9 mouse cellular contexts compared by ENCODE assay signal in genomic region chr10:127324495-127324894, GRCm38 (mm10). TPM values are rescaled to one million over a fixed set of nuclear protein-coding genes. Genes with fewer than 3 reads are reported as not detected.
DNase-seq lines count a peak whose midpoint lies in the region; ATAC-seq lines count a peak whose summit lies in the region.
"Had no signal": no experiment of that assay in that cellular context is flagged by ENCODE, and none has a peak within 500 bp of the region (broad histone marks: within the 10 kb centered on the region; RNA-seq: fewer than 3 reads in every experiment).

No protein-coding gene starts in this region.

- H3K4me1 ChIP-seq in kidney, embryonic 15.5 days, result peaks cover 37% of the 10 kb centered on the region

- DNase-seq in adrenal gland, postnatal 14 days, result peak; percentile 62
- no peak for DNase-seq in adrenal gland, adult 18-20 months (ENCODE audit: low spot score in 2 of 2)
- peak; percentile 91 for DNase-seq in CD4-positive helper T cell, adult 2 months (ENCODE audit: low read depth, low spot score)
- DNase-seq in embryo, embryonic 10.5 days (ENCODE audit: low spot score), result peak; percentile 78
- DNase-seq in lung, postnatal 4 days, result peak; percentile 64 to 79
- peak; percentile 90 for DNase-seq in thymus, postnatal 25 days
- DNase-seq in frontal cortex, postnatal 25 days (ENCODE audit: low spot score in 2 of 2), result no peak

- ATAC-seq in kidney, embryonic 15.5 days (replicated peaks; ENCODE audit: low FRiP score), result no peak

- H3K9me3 ChIP-seq in kidney, embryonic 15.5 days (replicated peaks), result no peaks in the 10 kb centered on the region
- H3K9me3 ChIP-seq: limb, embryonic 15.5 days had no signal

- no peaks in the 10 kb centered on the region for H3K36me3 ChIP-seq in kidney, embryonic 15.5 days
- H3K36me3 ChIP-seq: limb, embryonic 15.5 days had no signal

- no peak overlapping the region for H3K9ac ChIP-seq in kidney, embryonic 15.5 days
- H3K9ac ChIP-seq: limb, embryonic 15.5 days had no signal

- peaks cover 59% of the 10 kb centered on the region for H3K27me3 ChIP-seq in kidney, embryonic 15.5 days

- no peak overlapping the region for H3K4me3 ChIP-seq in kidney, embryonic 15.5 days (replicated peaks)
- H3K4me3 ChIP-seq: limb, embryonic 15.5 days had no signal

- WGBS in kidney, embryonic 15.5 days, result 10% methylated on average over 7 of the region's 7 CpGs

- no peak overlapping the region for H3K27ac ChIP-seq in kidney, embryonic 15.5 days
- H3K27ac ChIP-seq: limb, embryonic 15.5 days had no signal

- H3K4me2 ChIP-seq in kidney, embryonic 15.5 days, result 0 out of 2 replicates have a peak overlapping the region, but pooled peaks have one; percentile 25
- H3K4me2 ChIP-seq: limb, embryonic 15.5 days had no signal

RNA-seq across cellular contexts. Expression of gene Arhgap9, which starts 2.7 kb away (rescaled TPM):
- total RNA-seq in adrenal gland, postnatal 14 days (2021), result 2.1 and 15.2 TPM in 2 replicates
- 1 to 10 TPM; 1.7 to 2.9 TPM for total RNA-seq in adrenal gland, adult 18-20 months (2021)
- polyA plus RNA-seq in kidney, embryonic 15.5 days (2015; fragmentation: Nextera tagmentation; extraction: Ambion mirVana), result 3.1 and 3.3 TPM in 2 replicates

RNA-seq across cellular contexts. Expression of gene Mars, which starts 12.9 kb away (rescaled TPM):
- total RNA-seq in adrenal gland, postnatal 14 days (2021), result 81.9 and 98.4 TPM in 2 replicates
- 10 to 100 TPM; 80.9 to 98.6 TPM for total RNA-seq in adrenal gland, adult 18-20 months (2021)
- polyA plus RNA-seq in kidney, embryonic 15.5 days (2015; fragmentation: Nextera tagmentation; extraction: Ambion mirVana), result 120 and 127 TPM in 2 replicates

RNA-seq across cellular contexts. Expression of gene Gli1, which starts 17.3 kb away (rescaled TPM):
- total RNA-seq in adrenal gland, postnatal 14 days (2021), result 3.9 and 4.7 TPM in 2 replicates
- 1 to 10 TPM; 3.3 to 4.1 TPM for total RNA-seq in adrenal gland, adult 18-20 months (2021)
- 6.3 and 8.2 TPM in 2 replicates for polyA plus RNA-seq in kidney, embryonic 15.5 days (2015; fragmentation: Nextera tagmentation; extraction: Ambion mirVana)

RNA-seq across cellular contexts. Expression of gene Inhbe, which starts 29.7 kb away (rescaled TPM):
- 0.82 TPM in 1 of 2 replicates, not detected in the other for total RNA-seq in adrenal gland, postnatal 14 days (2021)
- not detected for total RNA-seq in adrenal gland, adult 18-20 months (2021)
- not detected in 2 replicates for polyA plus RNA-seq in kidney, embryonic 15.5 days (2015; fragmentation: Nextera tagmentation; extraction: Ambion mirVana)

RNA-seq across cellular contexts. Expression of gene Mbd6, which starts 35.7 kb away (rescaled TPM):
- 47.9 and 54.0 TPM in 2 replicates for total RNA-seq in adrenal gland, postnatal 14 days (2021)
- total RNA-seq in adrenal gland, adult 18-20 months (2021), result 10 to 100 TPM; 38.9 to 45.4 TPM
- 15.9 and 16.1 TPM in 2 replicates for polyA plus RNA-seq in kidney, embryonic 15.5 days (2015; fragmentation: Nextera tagmentation; extraction: Ambion mirVana)

Comparison
In these comparisons a context has a peak if more than half of its experiments do, and no peak if none do; other contexts are left out.
1. DNase-seq: peak in adrenal gland, postnatal 14 days (single experiment), CD4-positive helper T cell, adult 2 months (single experiment), embryo, embryonic 10.5 days (single experiment), lung, postnatal 4 days (2 of 2) and thymus, postnatal 25 days (single experiment); none in adrenal gland, adult 18-20 months (0 of 2) and frontal cortex, postnatal 25 days (0 of 2).